Mouse (Mus musculus) ovary, postnatal 14 days (tissue): ENCODE measurements around the gene Ddx23.

Experiments used
- DNase-seq: peaks from one replicate; pipeline ENCODE4 v3.0.0; 2022; ENCODE audit warnings: low spot score

Ddx23 gene

DNA sequence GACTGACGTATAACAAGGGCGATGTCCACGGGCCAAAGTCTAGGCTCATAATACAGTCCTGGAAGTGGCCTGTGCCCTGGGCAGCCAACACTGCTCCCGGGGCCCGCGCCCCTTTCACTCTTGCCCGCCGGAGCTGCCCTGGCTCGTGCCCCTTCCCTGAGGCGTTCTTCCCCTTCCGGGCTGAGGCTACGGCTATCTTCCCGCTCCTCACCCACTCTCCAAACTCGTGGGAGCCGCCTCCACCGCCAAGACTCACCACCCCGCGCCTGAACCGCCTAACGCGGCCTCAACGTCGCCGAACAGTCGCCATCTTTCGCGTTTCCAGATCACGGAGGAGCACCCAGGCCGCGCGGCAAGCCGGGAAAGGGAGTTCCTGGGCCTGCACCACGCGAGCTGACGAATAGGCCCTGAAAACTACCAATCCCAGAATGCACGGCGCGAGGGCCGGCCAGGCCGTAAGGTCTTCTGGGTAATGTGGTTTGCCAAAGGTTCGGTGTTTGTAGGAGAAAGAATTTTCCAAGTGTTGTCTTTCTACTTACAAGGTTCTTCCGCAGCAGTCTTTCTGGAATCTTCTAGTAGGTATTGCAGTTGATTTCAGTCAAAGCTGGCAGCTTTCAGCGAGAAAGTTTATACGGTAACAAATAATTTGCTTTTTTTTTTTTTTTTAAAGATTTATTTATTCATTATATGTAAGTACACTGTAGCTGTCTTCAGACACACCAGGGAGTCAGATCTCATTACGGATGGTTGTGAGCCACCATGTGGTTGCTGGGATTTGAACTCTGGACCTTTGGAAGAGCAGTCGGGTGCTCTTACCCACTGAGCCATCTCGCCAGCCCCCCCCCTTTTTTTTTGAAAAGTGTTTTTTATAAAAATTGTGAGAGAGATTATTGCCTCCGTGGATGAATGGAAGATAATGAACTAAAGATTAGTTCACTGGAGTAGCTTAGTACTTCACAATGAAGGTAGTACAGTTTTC lies at the start of gene Ddx23:
Ddx23 (minus strand) TSS at position 328 of the 979 bp plus-strand sequence.
- peak; percentile 88 for DNase-seq

DNA sequence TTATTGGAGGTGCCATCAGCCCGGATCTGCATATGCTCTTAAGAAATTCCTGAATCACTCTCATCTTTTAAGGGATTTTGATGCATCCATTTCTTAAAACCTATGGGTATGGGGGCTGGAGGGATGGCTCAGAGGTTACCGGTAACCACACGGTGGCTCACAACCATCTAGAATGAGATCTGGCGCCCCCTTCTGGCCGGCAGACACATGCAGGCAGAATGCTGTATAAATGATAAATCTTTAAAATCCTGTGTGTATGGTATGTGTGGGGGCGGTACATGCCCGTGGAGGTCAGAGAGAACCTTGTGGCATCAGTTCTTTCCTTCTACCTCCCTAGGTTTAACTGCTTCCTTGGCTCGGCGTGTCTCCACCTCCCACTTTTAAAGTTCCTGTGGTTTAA lies 47.7 kb upstream of the Ddx23 start:
- peak; percentile 48 for DNase-seq

DNA sequence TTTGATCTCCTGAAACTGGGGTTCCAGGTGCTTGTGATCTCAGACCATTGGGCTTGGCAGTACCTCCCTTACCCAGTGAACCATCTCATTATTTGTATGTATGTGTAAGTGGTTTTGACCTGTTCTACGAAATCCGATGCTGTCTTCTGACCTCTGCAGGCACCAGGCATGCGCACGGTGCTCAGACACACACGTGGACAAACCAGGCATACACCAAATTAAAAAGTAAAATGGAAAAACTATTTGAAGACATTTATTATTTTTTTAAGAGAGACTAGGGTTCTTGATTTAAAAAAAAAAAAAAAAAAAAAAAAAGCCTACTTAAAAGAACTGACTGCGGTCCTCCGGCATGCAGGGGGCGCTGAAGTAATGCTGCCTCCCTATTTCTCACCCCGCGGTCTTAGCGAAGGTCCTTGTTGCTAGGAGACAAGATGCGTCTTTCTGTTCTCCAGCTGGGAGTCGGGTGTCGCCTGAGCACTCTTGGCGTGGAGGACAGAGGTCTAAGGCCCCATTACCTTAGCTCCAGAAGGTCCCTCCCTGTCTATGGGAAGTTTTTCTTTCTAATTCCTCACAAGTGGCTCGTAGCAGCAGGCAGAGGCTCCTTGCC lies 45.2 kb upstream of the Ddx23 start, which contains the start of gene Ccdc65:
Ccdc65 (plus strand) TSS at position 442 of the 607 bp plus-strand sequence.
- peak; percentile 76 for DNase-seq

DNA sequence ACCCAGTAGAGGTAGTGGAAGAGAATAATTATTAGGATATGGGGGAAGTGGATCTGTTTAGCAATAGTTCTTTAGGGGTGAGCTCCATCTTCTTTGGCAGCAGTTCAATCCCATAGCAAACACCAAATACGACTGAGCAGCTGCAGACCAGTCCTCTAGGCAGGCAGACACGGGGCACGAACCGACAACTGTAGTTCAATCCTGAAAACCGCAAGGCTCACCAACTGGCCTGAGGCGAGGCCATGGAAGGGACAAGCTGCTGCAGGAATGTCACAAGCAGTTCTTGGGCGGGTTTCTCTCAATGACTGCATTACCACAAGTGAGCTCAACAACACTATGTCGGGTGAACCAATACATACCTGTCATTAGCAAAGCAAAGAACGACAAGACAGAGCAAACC lies 41.6 kb upstream of the Ddx23 start:
- no peak for DNase-seq

DNA sequence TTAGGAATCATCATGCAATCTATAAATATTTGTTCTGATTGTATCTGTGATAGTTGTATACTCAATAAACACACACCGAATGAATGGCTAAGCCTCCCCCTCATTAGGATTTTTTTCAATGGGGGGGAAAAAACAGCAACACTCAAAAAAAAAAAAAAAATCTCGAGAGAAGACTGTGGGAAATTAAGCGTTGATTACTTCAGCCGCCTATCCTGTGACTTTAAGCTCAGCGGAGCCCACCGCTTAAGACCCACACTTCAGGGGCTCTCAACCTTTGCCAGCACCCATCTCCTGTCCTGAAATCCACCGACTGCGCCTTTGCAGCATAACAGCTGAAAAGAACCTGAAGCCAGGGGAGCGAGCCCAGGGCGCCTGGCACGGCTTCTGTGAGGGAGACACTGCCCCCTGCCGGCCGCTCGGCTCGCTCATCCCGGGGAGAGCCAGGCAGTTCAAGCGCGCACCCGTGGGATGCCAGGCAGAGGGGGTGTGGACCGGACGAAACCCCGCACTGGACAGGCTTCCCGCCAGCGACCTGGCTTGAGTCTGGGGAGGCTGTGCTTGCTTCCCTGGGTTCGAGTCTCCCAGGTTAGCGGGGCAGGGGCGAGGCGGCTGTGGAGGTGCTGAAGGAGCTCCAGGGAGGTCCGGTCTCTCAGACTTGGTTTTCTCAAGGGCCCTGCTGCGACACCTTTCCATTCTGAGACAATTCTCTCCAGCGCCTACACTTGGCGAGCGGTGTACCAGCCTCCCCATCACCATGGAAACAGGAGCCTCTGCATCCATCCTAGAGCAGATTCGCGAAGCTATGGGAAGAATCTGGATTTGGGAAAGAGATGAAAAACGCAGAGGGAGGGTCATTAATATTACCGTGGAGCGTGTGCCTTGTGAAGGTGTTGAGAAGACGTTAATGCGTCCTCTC lies 36.8 kb upstream of the Ddx23 start:
- peak; percentile 86 for DNase-seq

DNA sequence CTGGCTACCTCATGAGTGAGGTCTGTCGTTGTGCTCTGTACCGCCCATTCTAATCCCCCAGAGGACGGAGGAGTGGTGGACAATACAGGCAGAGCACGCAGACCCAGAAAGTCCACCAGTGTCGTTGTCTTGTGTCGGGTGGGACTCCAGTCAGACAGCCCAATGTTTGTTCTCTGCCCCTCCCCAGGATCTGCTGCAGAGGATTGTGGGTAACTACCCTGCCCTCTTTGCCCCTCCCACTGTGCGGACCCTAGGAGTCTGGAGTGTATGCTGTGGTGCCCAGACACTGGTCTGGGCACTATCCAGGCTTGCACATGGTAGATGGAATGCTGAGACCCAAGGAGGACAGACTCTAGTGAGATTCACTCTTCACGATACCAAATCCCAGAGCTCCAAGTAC lies 33.5 kb upstream of the Ddx23 start:
- DNase-seq: no peak

DNA sequence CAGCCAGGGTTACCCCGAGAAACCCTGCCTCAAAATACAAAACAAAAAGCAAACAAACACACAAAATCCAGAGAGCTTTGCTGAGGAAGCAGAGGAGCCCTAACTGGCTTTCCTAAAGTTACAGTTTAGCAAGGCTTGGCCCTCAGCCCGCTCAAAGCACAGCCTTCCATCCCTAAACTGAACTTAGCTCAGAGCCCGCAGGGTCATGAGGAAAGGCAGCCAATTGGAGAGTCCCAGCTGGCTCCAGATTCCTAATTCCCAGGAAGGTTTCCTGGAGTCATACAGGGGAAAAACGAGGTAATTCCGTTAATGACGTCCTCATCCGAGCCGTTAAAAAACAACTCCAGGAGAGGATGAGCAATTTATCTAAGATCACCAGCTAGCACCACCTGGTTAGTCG lies 33.0 kb upstream of the Ddx23 start:
- no peak for DNase-seq

DNA sequence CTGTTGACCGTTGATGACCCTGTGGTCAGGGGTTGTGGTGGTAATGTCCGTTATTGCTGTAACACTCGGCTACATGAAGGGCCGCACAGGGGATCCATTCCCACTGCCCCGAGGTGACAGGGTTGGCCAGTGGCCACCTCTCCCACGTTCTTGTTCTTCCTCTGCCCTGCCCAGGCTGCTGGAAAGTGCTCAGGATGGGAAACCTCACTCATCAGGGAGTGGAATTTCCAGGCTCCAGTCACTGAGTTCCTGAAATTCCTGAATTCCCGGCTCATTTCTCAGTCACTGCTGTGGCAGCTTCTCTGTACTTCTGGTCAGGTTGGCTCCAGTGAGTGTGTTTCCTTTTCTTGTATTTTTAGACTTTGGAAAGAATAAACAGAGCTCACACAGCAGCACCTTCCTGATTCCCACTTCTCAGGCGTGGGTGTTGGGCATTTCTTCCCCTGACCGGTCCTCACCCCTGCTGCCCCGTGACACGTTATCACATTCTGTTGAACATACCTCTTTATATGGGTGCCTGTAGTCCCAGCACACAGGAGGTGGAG lies 29.5 kb upstream of the Ddx23 start:
- DNase-seq: no peak

DNA sequence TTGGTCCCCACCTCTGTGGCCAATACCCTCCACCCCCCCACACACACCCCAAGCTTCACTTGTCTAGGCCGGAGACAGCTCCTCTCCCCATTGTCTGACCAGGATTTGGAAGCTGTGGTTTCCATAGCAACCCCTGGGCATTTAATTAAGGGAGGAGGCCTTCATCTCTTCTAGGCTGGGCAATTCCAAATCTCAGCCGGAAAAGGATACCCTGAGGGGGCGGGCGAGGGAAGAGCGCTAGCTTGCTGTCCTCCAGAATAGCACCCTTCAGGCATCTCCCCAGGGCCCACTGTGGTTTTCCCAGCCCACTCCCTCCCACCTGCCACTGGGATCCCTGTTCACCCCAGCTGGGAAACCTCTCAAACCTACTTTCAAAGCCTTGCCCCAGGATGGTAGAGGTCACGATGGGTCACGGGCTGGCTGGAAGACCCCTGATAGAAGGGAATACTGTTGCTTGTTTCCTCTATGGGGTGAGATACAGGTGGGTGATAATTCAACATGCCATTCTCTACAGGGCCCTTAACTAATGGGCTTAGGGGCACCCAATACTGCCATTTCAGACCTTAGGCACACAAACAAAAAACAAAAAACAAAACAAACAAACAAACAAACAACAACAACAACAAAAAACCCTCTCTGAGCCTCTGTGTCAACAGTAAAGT lies 28.9 kb upstream of the Ddx23 start:
- no peak for DNase-seq

DNA sequence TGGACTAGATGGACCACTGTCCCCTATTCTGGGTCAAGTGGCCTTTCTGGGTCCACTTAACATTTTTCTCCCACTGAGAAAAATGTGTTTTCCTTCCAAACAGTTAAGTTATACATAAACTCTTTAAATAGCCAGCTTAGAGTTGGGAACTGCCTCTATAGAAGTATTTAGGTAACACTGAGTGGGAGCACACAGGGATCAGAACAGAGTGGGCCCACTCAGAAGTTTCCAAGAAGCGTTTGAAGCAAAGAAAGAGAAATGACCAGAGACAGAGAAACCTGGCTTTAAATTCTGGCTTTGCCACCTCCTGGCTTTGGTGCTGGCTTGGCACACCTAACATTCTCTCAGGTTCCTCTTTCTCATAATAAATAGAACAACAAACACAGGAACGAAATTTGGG lies 27.0 kb upstream of the Ddx23 start:
- no peak for DNase-seq

DNA sequence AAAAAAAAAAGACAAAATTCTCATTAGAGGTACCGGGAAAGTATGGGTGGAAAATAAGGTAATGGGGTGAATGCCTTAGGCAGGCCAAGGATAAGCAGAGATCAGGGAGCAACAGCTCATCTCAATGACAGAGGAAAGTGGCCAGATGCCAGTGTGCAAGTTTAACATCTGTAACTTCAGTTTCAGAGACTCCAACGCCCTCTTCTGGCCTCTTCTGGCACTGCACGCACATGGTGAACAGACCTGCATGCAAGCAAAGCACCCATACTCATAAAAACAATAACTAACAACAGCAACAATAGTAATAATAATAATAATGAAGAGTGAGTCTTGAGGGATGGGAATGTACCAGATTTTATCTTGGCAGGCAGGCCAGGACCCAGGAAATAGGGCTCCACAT lies 23.2 kb upstream of the Ddx23 start:
- no peak for DNase-seq

DNA sequence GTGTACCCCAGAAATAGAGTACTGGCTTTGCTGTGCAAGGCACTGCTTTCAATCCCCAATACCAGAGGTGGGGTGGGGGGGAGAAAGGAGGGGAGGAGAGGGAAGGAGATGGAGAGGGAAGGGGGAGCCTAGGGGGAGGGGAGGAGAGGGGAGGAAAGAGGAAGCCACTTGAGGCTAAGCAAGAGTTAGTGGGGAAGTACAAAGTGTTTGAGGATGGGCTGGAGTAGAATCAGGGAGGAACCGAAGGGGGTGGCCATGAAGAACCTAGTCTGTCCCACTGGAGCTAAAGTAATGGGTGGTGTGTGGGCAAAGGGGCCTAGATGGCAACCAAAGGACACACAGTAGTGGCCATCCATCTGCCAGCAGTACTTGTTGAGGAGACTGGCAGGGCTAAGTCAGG lies 21.1 kb upstream of the Ddx23 start:
- DNase-seq: no peak

DNA sequence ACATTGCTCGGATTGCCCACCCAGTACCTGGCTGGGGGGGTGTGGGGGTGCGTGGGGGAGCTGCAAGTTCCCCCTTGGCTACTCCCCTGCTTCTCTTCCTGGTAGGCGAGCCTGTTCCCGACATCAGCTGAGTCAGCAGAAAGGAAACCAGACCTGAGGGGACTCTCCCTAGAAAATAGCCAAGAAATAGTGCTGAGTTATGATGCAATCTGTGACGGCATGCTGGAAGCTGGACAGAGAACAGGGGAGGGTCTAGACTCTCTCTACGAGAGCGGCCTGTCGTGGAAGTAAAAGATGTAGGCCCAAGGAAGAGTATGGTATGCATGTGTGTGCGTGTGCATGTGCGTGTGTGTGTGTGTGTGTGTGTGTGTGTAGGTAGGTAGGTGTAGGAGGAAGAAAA lies 20.5 kb upstream of the Ddx23 start:
- no peak for DNase-seq

DNA sequence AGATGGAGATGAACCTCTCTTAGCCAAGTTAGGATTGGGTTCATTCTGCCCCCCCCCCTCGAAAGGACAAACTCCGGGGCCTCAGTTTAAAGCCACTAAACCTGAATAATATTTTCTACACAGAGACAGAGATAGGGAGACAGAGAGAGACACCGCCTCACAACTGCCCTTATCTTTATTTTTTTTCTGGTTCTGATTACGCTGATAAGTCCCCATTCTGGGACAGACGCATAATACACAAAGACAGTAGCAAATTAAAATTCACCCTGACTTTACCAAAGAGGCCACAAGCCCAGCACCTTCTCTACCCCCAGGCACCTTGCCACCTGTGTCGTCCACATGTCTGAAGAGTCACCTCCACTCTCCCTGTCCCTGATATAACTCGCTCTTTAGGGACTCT lies 18.9 kb upstream of the Ddx23 start:
- DNase-seq: no peak

DNA sequence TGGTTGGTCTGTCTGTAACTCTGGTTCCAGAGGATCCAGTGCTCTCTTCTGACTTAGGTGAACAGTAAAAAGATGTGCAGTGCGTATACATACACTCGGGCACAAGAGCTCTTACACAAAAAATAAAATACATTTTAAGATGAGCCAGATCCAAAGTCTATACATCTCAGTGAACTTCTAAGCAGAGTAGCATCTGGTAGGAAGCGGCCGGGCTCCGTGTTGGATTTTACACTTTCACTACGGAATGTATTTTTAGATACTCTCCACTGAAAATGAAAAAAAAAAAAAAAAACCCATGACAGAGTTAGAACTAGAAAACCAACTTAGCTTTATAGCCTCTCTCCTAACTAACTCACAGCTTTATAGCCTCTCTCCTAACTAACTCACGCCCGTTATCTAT lies 18.0 kb upstream of the Ddx23 start:
- DNase-seq: no peak

DNA sequence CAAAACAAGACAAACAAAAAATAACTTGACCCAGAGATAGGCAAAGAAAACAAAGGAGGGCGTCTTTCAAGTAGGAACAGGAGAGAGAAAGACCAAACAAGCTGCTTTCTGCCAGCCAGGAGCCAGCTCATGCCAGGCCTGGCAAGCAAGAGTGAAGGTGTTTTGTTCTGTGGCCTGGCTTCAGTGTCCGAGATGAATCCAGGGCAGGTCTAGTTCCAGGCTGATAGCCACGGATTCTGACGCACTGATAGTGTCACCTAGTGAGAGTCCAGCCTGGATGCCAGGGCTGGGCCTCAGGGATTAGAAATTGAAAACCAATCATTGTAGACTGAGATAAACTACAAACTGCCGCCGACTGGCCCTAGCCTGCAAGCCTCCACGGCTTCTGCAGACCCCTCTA lies 15.3 kb upstream of the Ddx23 start:
- DNase-seq: no peak

DNA sequence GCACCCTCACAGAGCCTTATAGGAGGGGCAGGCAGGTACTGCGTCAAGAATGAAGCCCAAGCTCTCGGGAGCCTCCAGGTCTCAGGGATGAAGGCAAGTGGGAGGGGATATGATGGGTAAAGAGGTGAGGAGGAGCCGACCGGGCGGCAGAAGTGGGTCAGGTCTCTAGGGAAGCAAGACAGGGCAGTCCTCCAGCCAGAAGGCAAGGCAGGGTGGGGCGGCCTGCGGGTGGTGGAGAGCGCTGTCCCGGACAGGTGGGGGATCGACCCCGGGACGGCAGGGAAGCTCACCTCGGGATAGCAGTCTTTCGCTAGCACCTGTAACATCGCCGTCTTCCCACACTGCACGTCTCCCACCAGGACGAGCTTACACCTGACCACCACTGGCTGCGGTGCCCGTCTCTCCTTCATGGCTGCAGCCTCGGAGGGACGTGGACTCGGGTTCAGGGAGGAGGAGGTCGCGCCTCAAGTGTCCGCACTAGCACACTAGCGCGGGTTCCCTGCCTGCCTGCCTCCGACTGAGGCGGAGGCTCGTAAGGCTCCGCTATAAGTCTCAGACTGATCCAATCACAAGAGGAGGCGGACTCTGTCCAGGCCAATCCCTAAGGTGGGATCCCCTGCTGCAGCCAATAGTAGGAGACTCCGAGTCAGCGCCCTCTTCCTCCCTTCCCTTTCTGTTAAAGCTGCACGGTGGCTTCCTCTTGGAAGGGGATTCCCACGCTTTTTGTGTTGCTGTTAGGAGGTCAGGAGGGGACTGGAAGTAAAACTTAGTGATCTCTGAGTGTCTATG lies 14.4 kb upstream of the Ddx23 start, which contains the start of gene Rnd1:
Rnd1 (minus strand) TSS at position 522 of the 789 bp plus-strand sequence.
- DNase-seq: peak; percentile 58

DNA sequence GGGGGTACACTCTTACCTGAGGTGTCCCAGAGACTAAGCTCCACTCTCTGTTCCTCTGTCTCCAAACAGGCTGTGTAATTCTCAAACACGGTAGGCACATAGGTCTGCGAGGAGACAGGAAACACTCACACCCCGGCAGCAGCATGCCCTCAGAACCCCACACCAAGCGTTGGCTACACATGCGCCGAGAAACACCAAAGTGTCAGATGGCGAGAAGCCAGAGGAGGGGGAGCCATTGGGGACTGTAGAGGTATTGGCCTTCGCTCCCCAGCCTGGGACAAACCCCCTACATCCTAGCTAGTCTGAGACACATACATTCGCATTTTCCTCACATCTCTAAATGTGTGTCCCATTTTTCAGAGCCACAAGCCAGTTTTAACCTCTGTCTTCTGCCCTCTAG lies 13.8 kb upstream of the Ddx23 start:
- no peak for DNase-seq

DNA sequence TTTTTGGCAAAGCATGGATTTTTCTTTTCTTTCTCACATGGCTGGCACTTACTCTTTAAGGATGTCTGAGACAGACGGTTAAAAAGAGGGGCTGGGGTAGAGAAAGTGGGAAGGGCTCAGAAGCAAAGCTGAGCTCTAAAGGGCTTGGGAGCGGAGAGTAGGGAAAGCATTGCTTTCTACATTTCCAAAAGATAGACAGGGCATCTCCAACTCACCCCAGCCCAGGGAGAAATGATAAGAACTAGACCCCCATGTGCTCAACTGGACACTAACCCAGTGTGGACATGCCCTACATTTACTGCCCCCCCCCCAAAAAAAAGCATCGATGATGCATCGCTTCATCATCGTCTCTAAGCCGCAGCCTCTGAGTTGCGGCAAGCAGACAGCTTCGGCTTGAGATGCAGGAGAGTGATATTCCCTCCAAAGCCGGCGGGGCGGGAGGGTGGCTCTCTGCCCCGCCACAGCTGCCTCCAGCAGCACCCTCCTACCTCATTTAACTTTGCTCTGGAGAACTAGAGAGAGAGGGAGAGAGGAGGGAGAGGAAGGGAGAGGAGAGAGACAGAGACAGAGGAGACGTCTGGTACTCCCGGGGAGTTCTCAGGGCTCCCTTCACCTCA lies 13.0 kb upstream of the Ddx23 start:
- no peak for DNase-seq

DNA sequence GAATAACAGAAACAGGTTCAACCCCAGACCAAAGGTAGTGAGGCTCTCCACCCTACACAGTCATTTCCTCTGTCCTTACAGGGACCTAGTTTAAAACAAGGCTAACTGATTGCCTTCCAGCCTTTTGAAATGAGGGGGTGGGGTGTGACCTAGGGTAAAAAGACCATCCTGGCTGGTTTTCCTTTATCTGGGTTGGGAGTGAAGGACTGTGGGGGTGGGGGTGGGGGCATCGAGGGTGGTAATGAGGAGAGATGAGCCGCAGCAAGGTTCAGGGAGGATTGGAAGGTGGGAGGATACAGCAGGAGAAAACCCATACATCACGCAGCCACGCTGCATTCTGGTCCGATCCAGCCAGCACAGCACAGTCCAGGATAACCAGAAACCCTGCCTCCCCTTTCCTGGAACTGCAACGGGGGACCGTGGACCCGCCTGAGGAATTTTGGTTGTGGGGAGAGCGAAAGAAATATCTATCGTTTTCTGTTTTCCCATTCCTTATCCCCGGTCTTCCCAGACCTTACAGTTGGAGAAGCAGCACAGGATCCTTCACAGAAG lies 12.4 kb upstream of the Ddx23 start:
- no peak for DNase-seq
